Mouse (Mus musculus): ENCODE results near the gene C2cd3.
A peak's percentile ranks its signal among the peaks of the same experiment; 100 is the strongest.

C2cd3 gene

GRCm38 (mm10) chr7:100371495-100372451, at the start of gene C2cd3, which contains the start of gene Ppme1:
C2cd3 (plus strand) TSS chr7:100372233.
Ppme1 (minus strand) TSS chr7:100372307.
- peak; percentile 97 for DNase-seq (ENCODE audit: low read depth, low spot score)

- DNase-seq (ENCODE audit: low read depth, low spot score): no peak
Measured at GRCm38 (mm10) chr7:100323721-100324120, 48.3 kb upstream of the C2cd3 start.

GRCm38 (mm10) chr7:100325482-100325881, 46.6 kb upstream of the C2cd3 start:
- DNase-seq (ENCODE audit: low read depth, low spot score): no peak

GRCm38 (mm10) chr7:100327514-100327913, 44.5 kb upstream of the C2cd3 start:
- no peak for DNase-seq (ENCODE audit: low read depth, low spot score)

- no peak for DNase-seq (ENCODE audit: low read depth, low spot score)
Measured at GRCm38 (mm10) chr7:100328636-100329035, 43.4 kb upstream of the C2cd3 start.

GRCm38 (mm10) chr7:100331269-100331668, 40.8 kb upstream of the C2cd3 start:
- DNase-seq (ENCODE audit: low read depth, low spot score): no peak

GRCm38 (mm10) chr7:100335921-100336320, 36.1 kb upstream of the C2cd3 start:
- DNase-seq (ENCODE audit: low read depth, low spot score): no peak

GRCm38 (mm10) chr7:100354984-100355383, 17.0 kb upstream of the C2cd3 start:
- DNase-seq (ENCODE audit: low read depth, low spot score): no peak

- DNase-seq (ENCODE audit: low read depth, low spot score): no peak
Measured at GRCm38 (mm10) chr7:100356324-100356723, 15.7 kb upstream of the C2cd3 start.

GRCm38 (mm10) chr7:100356768-100357167, 15.3 kb upstream of the C2cd3 start:
- DNase-seq (ENCODE audit: low read depth, low spot score): no peak

- DNase-seq (ENCODE audit: low read depth, low spot score): no peak
Measured at GRCm38 (mm10) chr7:100357856-100358255, 14.2 kb upstream of the C2cd3 start.

- DNase-seq (ENCODE audit: low read depth, low spot score): no peak
Measured at GRCm38 (mm10) chr7:100363162-100363561, 8.9 kb upstream of the C2cd3 start.

- DNase-seq (ENCODE audit: low read depth, low spot score): no peak
Measured at GRCm38 (mm10) chr7:100364888-100365287, 7.1 kb upstream of the C2cd3 start.

- no peak for DNase-seq (ENCODE audit: low read depth, low spot score)
Measured at GRCm38 (mm10) chr7:100372452-100372980, 483 bp downstream of the C2cd3 start.

GRCm38 (mm10) chr7:100378257-100378656, 6.2 kb downstream of the C2cd3 start:
- no peak for DNase-seq (ENCODE audit: low read depth, low spot score)

GRCm38 (mm10) chr7:100381161-100381560, 9.1 kb downstream of the C2cd3 start:
- DNase-seq (ENCODE audit: low read depth, low spot score): no peak

- no peak for DNase-seq (ENCODE audit: low read depth, low spot score)
Measured at GRCm38 (mm10) chr7:100383207-100383606, 11.2 kb downstream of the C2cd3 start.

- no peak for DNase-seq (ENCODE audit: low read depth, low spot score)
Measured at GRCm38 (mm10) chr7:100388174-100388573, 16.1 kb downstream of the C2cd3 start.

- DNase-seq (ENCODE audit: low read depth, low spot score): no peak
Measured at GRCm38 (mm10) chr7:100390166-100390565, 18.1 kb downstream of the C2cd3 start.

GRCm38 (mm10) chr7:100392265-100392664, 20.2 kb downstream of the C2cd3 start:
- DNase-seq (ENCODE audit: low read depth, low spot score): no peak

GRCm38 (mm10) chr7:100399231-100399913, 27.3 kb downstream of the C2cd3 start:
- DNase-seq (ENCODE audit: low read depth, low spot score): no peak

GRCm38 (mm10) chr7:100400899-100401539, 29.0 kb downstream of the C2cd3 start:
- DNase-seq (ENCODE audit: low read depth, low spot score): no peak
